Mouse (Mus musculus): Measurements from ENCODE around the gene Ctsh. TPM values are rescaled to one million over a fixed set of nuclear protein-coding genes. Genes with fewer than 3 reads are reported as not detected.
A peak's percentile ranks its signal among the peaks of the same experiment; 100 is the strongest.

Ctsh gene
- 47.8 and 48.0 TPM in 2 replicates for polyA plus RNA-seq (2015; fragmentation: Nextera tagmentation; extraction: Ambion mirVana)

- Histone ChIP-seq H3K4me1 (peaks cover 7% of the 10 kb centered on the region), H3K4me2 (peak within 1 kb of the TSS; percentile 85), H3K4me3 (peak within 1 kb of the TSS; percentile 49), H3K27me3 (no peaks in the 10 kb centered on the region), H3K9ac (peak within 1 kb of the TSS; percentile 37), H3K36me3 (no peaks in the 10 kb centered on the region), H3K9me3 (no peaks in the 10 kb centered on the region), H3K27ac (peak within 1 kb of the TSS; percentile 17; the same call in 1 of the 2 replicates)
- no peak for ATAC-seq (ENCODE audit: insufficient number of reproducible peaks, low FRiP score, low TSS enrichment, low read depth)
- WGBS = 67% methylated on average over 2 of the region's 2 CpGs
Measured at GRCm38 (mm10) chr9:90053852-90054251, at the start of gene Ctsh. Gene Ctsh (plus strand): TSS chr9:90054152.

DNA sequence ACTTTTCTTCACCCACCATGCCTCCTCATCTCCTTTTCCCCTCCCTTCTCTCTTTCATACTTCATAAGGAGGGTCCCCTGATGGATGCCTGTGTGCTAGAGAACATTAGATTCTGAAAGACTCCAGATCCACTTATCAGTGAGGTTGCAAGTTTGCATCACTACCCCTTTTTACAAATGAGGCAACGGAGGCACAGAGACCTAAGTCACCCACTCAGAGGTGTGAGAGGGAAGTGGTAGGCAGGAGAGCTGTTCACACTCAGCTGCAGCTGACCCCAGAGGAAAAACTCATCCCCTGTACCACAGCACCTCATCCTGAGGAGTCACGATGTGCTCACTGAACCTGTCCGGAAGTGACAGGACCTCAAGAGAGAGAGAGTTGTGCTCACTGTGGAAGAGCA is 47.5 kb upstream of the Ctsh start:
- Histone ChIP-seq H3K36me3 (no peaks in the 10 kb centered on the region), H3K4me1 (no peaks in the 10 kb centered on the region), H3K4me2 (no peak overlapping the region), H3K9me3 (no peaks in the 10 kb centered on the region), H3K27me3 (no peaks in the 10 kb centered on the region), H3K4me3 (no peak overlapping the region), H3K9ac (no peak overlapping the region), H3K27ac (no peak overlapping the region)
- WGBS = 94% methylated on average over 3 of the region's 3 CpGs
- no peak for ATAC-seq (ENCODE audit: insufficient number of reproducible peaks, low FRiP score, low TSS enrichment, low read depth)

DNA sequence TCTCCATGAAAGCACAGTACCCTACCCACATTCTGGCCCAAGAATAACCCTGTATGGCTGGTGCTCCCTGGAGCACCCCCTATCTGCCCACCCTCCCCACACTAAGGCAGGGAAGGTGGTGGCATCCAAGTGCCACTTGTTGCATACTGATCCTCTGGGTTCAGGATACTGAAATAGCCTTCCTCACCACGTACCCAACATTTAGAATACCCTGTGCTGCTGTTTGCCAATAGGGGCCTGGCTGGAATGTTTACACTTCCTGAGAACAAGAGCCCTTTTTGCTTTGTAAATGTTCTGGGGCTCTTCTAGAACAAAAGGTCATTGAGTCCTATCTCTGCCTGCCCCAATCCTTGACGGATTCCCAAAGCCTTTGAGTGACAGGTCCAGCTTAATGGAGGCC is 46.9 kb upstream of the Ctsh start:
- H3K4me3 ChIP-seq = no peak overlapping the region
- no peak overlapping the region for H3K4me2 ChIP-seq
- no peaks in the 10 kb centered on the region for H3K4me1 ChIP-seq
- no peaks in the 10 kb centered on the region for H3K9me3 ChIP-seq
- no peaks in the 10 kb centered on the region for H3K36me3 ChIP-seq
- H3K9ac ChIP-seq = no peak overlapping the region
- no peaks in the 10 kb centered on the region for H3K27me3 ChIP-seq
- 49% methylated on average over 2 of the region's 2 CpGs for WGBS
- ATAC-seq (ENCODE audit: insufficient number of reproducible peaks, low FRiP score, low TSS enrichment, low read depth) = no peak
- no peak overlapping the region for H3K27ac ChIP-seq

- H3K9ac ChIP-seq = no peak overlapping the region
- H3K27ac ChIP-seq = no peak overlapping the region
- no peak overlapping the region for H3K4me3 ChIP-seq
- no peaks in the 10 kb centered on the region for H3K4me1 ChIP-seq
- H3K36me3 ChIP-seq = no peaks in the 10 kb centered on the region
- no peak for ATAC-seq (ENCODE audit: insufficient number of reproducible peaks, low FRiP score, low TSS enrichment, low read depth)
- WGBS = 75% methylated on average over 6 of the region's 6 CpGs
- H3K9me3 ChIP-seq = no peaks in the 10 kb centered on the region
- no peaks in the 10 kb centered on the region for H3K27me3 ChIP-seq
- H3K4me2 ChIP-seq = no peak overlapping the region
Measured at GRCm38 (mm10) chr9:90008138-90008537, 45.8 kb upstream of the Ctsh start.

DNA sequence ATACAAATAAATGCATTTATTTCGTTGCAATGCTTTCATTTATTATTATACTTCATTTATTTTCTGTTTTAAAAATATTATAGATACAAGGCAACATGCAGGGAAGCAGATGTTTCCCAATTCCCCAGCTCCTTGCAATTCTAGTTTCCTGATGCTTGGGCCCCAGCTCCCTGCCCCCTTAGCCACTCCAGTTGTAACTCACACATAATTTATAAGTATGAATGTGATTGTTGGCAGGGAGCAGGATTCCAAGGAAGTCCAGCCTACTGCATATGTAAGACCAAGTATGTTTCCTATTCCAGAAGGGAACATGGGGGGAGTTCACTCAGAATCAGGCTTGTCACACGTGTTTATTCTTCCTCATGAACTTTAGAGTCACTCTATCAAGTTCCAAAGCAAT is 42.1 kb upstream of the Ctsh start:
- Histone ChIP-seq H3K36me3 (no peaks in the 10 kb centered on the region), H3K9me3 (no peaks in the 10 kb centered on the region), H3K4me2 (no peak overlapping the region), H3K27ac (no peak overlapping the region), H3K4me1 (no peaks in the 10 kb centered on the region), H3K27me3 (no peaks in the 10 kb centered on the region), H3K4me3 (no peak overlapping the region), H3K9ac (no peak overlapping the region)
- ATAC-seq (ENCODE audit: insufficient number of reproducible peaks, low FRiP score, low TSS enrichment, low read depth) = no peak
- WGBS = 41% methylated on average over 2 of the region's 2 CpGs

GRCm38 (mm10) chr9:90014649-90015048 is 39.3 kb upstream of the Ctsh start:
- WGBS = 81% methylated on average over 3 of the region's 3 CpGs
- ATAC-seq (ENCODE audit: insufficient number of reproducible peaks, low FRiP score, low TSS enrichment, low read depth) = no peak

DNA sequence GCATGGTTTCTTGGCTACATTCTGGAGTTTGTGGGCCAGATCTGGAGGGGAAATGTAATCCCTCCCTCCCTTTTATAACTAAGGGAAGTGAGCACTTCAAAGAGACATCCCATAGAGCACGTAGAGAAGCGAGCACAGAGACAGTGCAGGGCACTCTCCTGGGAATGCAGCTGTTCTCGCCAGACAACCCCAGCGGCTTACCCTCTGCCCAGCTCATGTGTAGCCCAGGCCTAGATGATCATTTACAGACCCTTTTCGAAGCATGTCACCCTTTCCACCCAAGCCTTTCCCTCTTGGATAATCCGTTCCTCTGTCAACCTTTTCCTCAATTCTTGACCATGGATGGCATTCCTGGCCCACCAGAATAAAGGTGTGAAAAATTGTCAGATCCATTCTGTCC is 37.7 kb upstream of the Ctsh start:
- ATAC-seq (ENCODE audit: insufficient number of reproducible peaks, low FRiP score, low TSS enrichment, low read depth) = no peak
- Histone ChIP-seq H3K4me2 (no peak overlapping the region), H3K27me3 (no peaks in the 10 kb centered on the region), H3K4me1 (no peaks in the 10 kb centered on the region), H3K9me3 (no peaks in the 10 kb centered on the region), H3K27ac (no peak overlapping the region), H3K9ac (no peak overlapping the region), H3K36me3 (no peaks in the 10 kb centered on the region), H3K4me3 (no peak overlapping the region)
- WGBS = 68% methylated on average over 6 of the region's 6 CpGs

More at GRCm38 (mm10) chr9:90014649-90015048, 39.3 kb upstream of the Ctsh start:
- H3K9me3 ChIP-seq = no peaks in the 10 kb centered on the region
- H3K27me3 ChIP-seq = no peaks in the 10 kb centered on the region
- H3K9ac ChIP-seq = no peak overlapping the region
- no peaks in the 10 kb centered on the region for H3K4me1 ChIP-seq
- H3K4me2 ChIP-seq = no peak overlapping the region
- H3K4me3 ChIP-seq = no peak overlapping the region
- no peaks in the 10 kb centered on the region for H3K36me3 ChIP-seq
- no peak overlapping the region for H3K27ac ChIP-seq

GRCm38 (mm10) chr9:90020866-90021265 is 33.1 kb upstream of the Ctsh start:
- Histone ChIP-seq H3K4me1 (no peaks in the 10 kb centered on the region), H3K27ac (no peak overlapping the region), H3K4me3 (no peak overlapping the region), H3K27me3 (no peaks in the 10 kb centered on the region), H3K9ac (no peak overlapping the region), H3K9me3 (no peaks in the 10 kb centered on the region), H3K36me3 (no peaks in the 10 kb centered on the region), H3K4me2 (no peak overlapping the region)
- no peak for ATAC-seq (ENCODE audit: insufficient number of reproducible peaks, low FRiP score, low TSS enrichment, low read depth)
- 78% methylated on average over 6 of the region's 6 CpGs for WGBS

GRCm38 (mm10) chr9:90021442-90021841 is 32.5 kb upstream of the Ctsh start:
- H3K4me1 ChIP-seq = no peaks in the 10 kb centered on the region
- H3K27ac ChIP-seq = no peak overlapping the region
- H3K4me3 ChIP-seq = no peak overlapping the region
- no peaks in the 10 kb centered on the region for H3K9me3 ChIP-seq
- no peaks in the 10 kb centered on the region for H3K36me3 ChIP-seq
- no peak overlapping the region for H3K4me2 ChIP-seq
- ATAC-seq (ENCODE audit: insufficient number of reproducible peaks, low FRiP score, low TSS enrichment, low read depth) = no peak
- 87% methylated on average over 4 of the region's 4 CpGs for WGBS
- no peaks in the 10 kb centered on the region for H3K27me3 ChIP-seq
- no peak overlapping the region for H3K9ac ChIP-seq

GRCm38 (mm10) chr9:90027709-90028108 is 26.2 kb upstream of the Ctsh start:
- Histone ChIP-seq H3K27me3 (no peaks in the 10 kb centered on the region), H3K27ac (no peak overlapping the region), H3K9ac (no peak overlapping the region), H3K4me3 (no peak overlapping the region), H3K9me3 (no peaks in the 10 kb centered on the region), H3K4me1 (no peaks in the 10 kb centered on the region), H3K4me2 (no peak overlapping the region), H3K36me3 (no peaks in the 10 kb centered on the region)
- ATAC-seq (ENCODE audit: insufficient number of reproducible peaks, low FRiP score, low TSS enrichment, low read depth) = no peak
- WGBS = 88% methylated on average over 6 of the region's 6 CpGs

DNA sequence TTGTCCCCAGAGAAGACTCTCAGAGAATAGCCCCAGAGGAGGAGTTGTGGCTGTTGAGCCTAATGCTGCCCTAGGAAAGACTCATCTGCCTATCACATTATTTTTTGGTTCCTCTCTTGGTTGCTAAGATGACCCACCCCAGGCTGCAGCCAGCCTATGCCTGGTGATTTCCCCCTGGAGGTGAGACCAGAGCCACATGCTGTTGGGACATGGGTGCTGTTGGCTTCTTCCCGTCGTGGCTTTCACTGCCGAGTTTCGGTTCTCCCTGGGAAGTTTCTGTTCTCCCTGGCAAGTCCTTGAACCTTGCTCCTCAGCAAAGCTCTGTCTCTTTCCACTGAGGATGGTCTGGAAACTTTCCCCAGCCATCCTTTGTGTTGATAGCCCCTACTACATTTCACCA is 20.0 kb upstream of the Ctsh start:
- Histone ChIP-seq H3K4me1 (no peaks in the 10 kb centered on the region), H3K27ac (no peak overlapping the region), H3K4me2 (no peak overlapping the region), H3K9ac (no peak overlapping the region), H3K4me3 (no peak overlapping the region), H3K9me3 (no peaks in the 10 kb centered on the region), H3K27me3 (no peaks in the 10 kb centered on the region), H3K36me3 (no peaks in the 10 kb centered on the region)
- ATAC-seq (ENCODE audit: insufficient number of reproducible peaks, low FRiP score, low TSS enrichment, low read depth) = no peak
- WGBS = 78% methylated on average over 4 of the region's 4 CpGs

DNA sequence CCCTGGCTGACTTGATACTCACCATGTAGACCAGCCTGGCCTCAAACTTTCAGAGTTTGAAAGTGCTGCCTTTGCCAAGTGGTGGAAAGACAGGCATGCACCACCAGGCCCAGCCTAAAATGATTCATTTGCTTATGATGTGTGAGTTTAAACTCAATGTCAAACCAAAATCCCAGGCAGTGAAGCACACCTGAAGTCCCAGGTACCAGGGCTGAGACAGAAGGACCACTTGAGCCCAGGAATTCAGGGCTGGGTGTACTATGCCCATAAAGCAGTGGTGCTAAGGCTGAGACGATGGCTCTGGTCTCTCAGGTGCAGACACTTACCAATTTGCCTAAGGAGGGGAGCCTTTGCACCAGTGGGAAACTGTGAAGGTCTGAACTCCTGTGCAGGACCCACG is 18.8 kb upstream of the Ctsh start:
- Histone ChIP-seq H3K9me3 (no peaks in the 10 kb centered on the region), H3K27me3 (no peaks in the 10 kb centered on the region), H3K4me3 (no peak overlapping the region), H3K4me2 (no peak overlapping the region), H3K4me1 (no peaks in the 10 kb centered on the region), H3K9ac (no peak overlapping the region), H3K27ac (no peak overlapping the region), H3K36me3 (no peaks in the 10 kb centered on the region)
- no peak for ATAC-seq (ENCODE audit: insufficient number of reproducible peaks, low FRiP score, low TSS enrichment, low read depth)
- 76% methylated on average over 2 of the region's 2 CpGs for WGBS

DNA sequence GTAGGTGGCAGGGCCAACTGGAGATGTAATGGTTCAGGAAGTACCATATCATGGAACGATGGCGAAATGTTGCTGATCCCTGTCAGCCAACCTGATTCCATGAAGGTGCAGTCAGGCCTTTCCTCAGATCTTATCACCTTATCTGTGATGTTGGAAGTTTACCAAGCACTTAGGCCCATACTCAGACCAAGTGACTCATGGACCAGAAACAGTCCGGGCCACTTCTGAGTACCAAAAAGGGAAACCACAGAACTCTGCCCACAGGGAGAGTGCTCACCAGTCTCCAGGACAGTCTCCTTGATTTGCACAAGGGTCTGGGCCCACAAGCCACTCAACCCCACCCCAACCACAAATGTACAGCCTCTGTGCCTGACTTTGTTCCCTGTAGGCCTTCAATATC is 18.2 kb upstream of the Ctsh start:
- no peaks in the 10 kb centered on the region for H3K4me1 ChIP-seq
- no peak overlapping the region for H3K4me3 ChIP-seq
- no peak for ATAC-seq (ENCODE audit: insufficient number of reproducible peaks, low FRiP score, low TSS enrichment, low read depth)
- H3K27me3 ChIP-seq = no peaks in the 10 kb centered on the region
- no peak overlapping the region for H3K27ac ChIP-seq
- 94% methylated on average over 3 of the region's 3 CpGs for WGBS
- no peak overlapping the region for H3K9ac ChIP-seq
- no peaks in the 10 kb centered on the region for H3K36me3 ChIP-seq
- no peak overlapping the region for H3K4me2 ChIP-seq
- H3K9me3 ChIP-seq = no peaks in the 10 kb centered on the region

Data from limb, embryonic 15.5 days (tissue).